ENCODE assay signal across 8 mouse cellular contexts in the genomic region with DNA sequence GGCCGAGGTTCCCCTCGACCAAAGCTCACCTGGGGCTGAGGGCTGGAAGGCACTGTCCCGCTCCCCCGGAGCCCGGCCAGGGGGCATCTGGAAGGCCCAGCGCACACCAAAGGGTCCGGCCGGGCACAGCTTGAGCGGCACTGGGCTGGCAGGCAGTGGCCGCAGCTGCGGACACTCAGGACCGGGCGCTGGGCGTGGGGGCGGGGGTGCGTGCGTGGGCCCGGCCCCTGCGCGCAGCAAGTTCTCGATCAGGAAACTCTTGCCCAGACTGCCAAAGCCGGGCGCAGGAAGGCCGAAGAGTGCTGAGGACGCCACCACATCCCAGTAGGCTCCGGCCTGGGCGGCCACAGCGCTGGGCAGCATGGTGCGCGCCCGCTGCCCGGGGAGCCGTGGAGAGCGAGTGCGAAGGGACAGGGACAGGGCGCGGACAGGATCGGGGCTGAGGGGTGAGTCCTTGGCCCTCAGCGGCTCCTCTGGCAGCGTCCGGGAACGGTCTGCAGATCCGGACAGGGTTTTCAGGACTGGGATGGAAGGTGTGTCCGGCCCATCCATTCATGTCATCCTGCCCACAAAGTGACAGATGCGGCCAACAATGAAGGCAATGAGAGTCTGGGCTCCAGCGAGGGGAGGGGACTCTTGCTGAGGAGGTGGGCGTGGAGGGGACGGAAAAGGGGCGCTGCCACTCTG. TPM values are rescaled to one million over a fixed set of nuclear protein-coding genes. Genes with fewer than 3 reads are reported as not detected.
DNase-seq lines count a peak whose midpoint lies in the region; ATAC-seq and TF ChIP-seq lines count a peak whose summit lies in the region.

No protein-coding gene starts in this region.

- no peak for TF ChIP-seq POLR2A in kidney, adult 2 months (IDR thresholded peaks at IDR 0.05; ENCODE audit: low read depth, low read length)

- H3K4me1 ChIP-seq in embryonic facial prominence, embryonic 11.5 days (ENCODE audit: control insufficient read depth, insufficient read depth, low read length), result no peaks in the 10 kb centered on the region; the same call in 1 of the 2 replicates
- H3K4me1 ChIP-seq in limb, embryonic 11.5 days (ENCODE audit: control insufficient read depth, insufficient read depth, low read length), result peaks cover 4% of the 10 kb centered on the region
- no peaks in the 10 kb centered on the region for H3K4me1 ChIP-seq in kidney, adult 2 months (ENCODE audit: control insufficient read depth, insufficient read depth, low read length)

- H3K36me3 ChIP-seq in embryonic facial prominence, embryonic 11.5 days (replicated peaks; ENCODE audit: control insufficient read depth, insufficient read depth, low read depth, low read length), result no peaks in the 10 kb centered on the region
- H3K36me3 ChIP-seq in limb, embryonic 11.5 days (ENCODE audit: control insufficient read depth, insufficient read depth, low read length), result no peaks in the 10 kb centered on the region
- no peaks in the 10 kb centered on the region for H3K36me3 ChIP-seq in kidney, adult 2 months (ENCODE audit: control insufficient read depth, insufficient read depth, low read length)

- TF ChIP-seq CTCF in layer of hippocampus, adult 2 months (conservative IDR thresholded peaks at IDR 0.05), result no peak
- TF ChIP-seq CTCF in kidney, adult 2 months (conservative IDR thresholded peaks at IDR 0.05; ENCODE audit: insufficient read depth, insufficient read length, low read depth, low read length), result no peak

- H3K9ac ChIP-seq in embryonic facial prominence, embryonic 11.5 days (replicated peaks; ENCODE audit: low read length), result peak overlapping the region; percentile 37; the same call in 1 of the 2 replicates
- H3K9ac ChIP-seq in limb, embryonic 11.5 days (ENCODE audit: low read length), result peak overlapping the region; percentile 47

- peak overlapping the region; percentile 81 for H3K4me2 ChIP-seq in embryonic facial prominence, embryonic 11.5 days (ENCODE audit: low read depth, low read length)
- H3K4me2 ChIP-seq in limb, embryonic 11.5 days (ENCODE audit: low read depth, severe bottlenecking), result peak overlapping the region; percentile 75

- ATAC-seq in embryonic facial prominence, embryonic 11.5 days (replicated peaks; ENCODE audit: insufficient number of reproducible peaks, low FRiP score, low TSS enrichment, low read depth), result peak; percentile 52; the same call in 1 of the 2 replicates
- ATAC-seq in limb, embryonic 11.5 days (ENCODE audit: insufficient number of reproducible peaks, low FRiP score, low TSS enrichment, low read depth), result peak; percentile 47
- no peak for ATAC-seq in CD4-positive, CD25-positive, alpha-beta regulatory T cell, adult 4 months

- peaks cover 38% of the 10 kb centered on the region for H3K27me3 ChIP-seq in embryonic facial prominence, embryonic 11.5 days (ENCODE audit: control insufficient read depth, insufficient read depth, low read length)
- H3K27me3 ChIP-seq in limb, embryonic 11.5 days (ENCODE audit: control insufficient read depth, insufficient read depth, low read length), result peaks cover 34% of the 10 kb centered on the region
- peaks cover 3% of the 10 kb centered on the region; the same call in 1 of the 2 replicates for H3K27me3 ChIP-seq in kidney, adult 2 months (replicated peaks; ENCODE audit: control insufficient read depth, insufficient read depth, low read length)

- no peaks in the 10 kb centered on the region for H3K9me3 ChIP-seq in embryonic facial prominence, embryonic 11.5 days (replicated peaks; ENCODE audit: control insufficient read depth, low read length)
- H3K9me3 ChIP-seq in limb, embryonic 11.5 days (ENCODE audit: control insufficient read depth, low read length), result no peaks in the 10 kb centered on the region

- 2% methylated on average over 49 of the region's 49 CpGs for WGBS in embryonic facial prominence, embryonic 11.5 days
- 1% methylated on average over 46 of the region's 49 CpGs for WGBS in limb, embryonic 11.5 days
- 3% methylated on average over 49 of the region's 49 CpGs for WGBS in kidney, adult 2 months

- peak overlapping the region; percentile 90 for H3K27ac ChIP-seq in layer of hippocampus, adult 2 months
- no peak overlapping the region for H3K27ac ChIP-seq in embryonic facial prominence, embryonic 11.5 days (replicated peaks; ENCODE audit: low read depth, low read length)
- H3K27ac ChIP-seq in limb, embryonic 11.5 days (replicated peaks; ENCODE audit: low read depth, low read length), result no peak overlapping the region
- no peak overlapping the region for H3K27ac ChIP-seq in kidney, adult 2 months (ENCODE audit: insufficient read depth, low read depth, low read length)

- H3K4me3 ChIP-seq in layer of hippocampus, adult 2 months, result peak overlapping the region; percentile 57
- H3K4me3 ChIP-seq in embryonic facial prominence, embryonic 11.5 days (ENCODE audit: low read depth, low read length), result peak overlapping the region; percentile 36
- H3K4me3 ChIP-seq in limb, embryonic 11.5 days (ENCODE audit: low read depth, low read length), result peak overlapping the region; percentile 33
- no peak overlapping the region for H3K4me3 ChIP-seq in kidney, adult 2 months (ENCODE audit: insufficient read depth, low read depth, low read length)

- no peak for DNase-seq in layer of hippocampus, adult 2 months (ENCODE audit: low spot score in 2 of 2)
- DNase-seq in layer of hippocampus, postnatal 25 days (ENCODE audit: extremely low spot score in 1 of 2, low spot score in 1 of 2), result no peak
- DNase-seq in ZHBTc4 (ENCODE audit: low read depth, low spot score), result peak; percentile 32
- DNase-seq in embryonic facial prominence, embryonic 11.5 days (ENCODE audit: low spot score), result no peak
- peak; percentile 58 for DNase-seq in limb, embryonic 11.5 days (ENCODE audit: low spot score)
- peak; percentile 21 for DNase-seq in right cerebral cortex, postnatal 4 days
- no peak for DNase-seq in kidney, adult 2 months

RNA-seq across cellular contexts. Expression of gene Dbx2, which starts 1.4 kb away (rescaled TPM):
- total RNA-seq in layer of hippocampus, adult 2 months (2021), result 10 to 100 TPM; 28.1 to 30.8 TPM
- 10 to 100 TPM; 31.8 to 32.1 TPM for total RNA-seq in layer of hippocampus, postnatal 25 days (2021)
- polyA plus RNA-seq in embryonic facial prominence, embryonic 11.5 days (2014; fragmentation: Nextera tagmentation; extraction: Ambion mirVana), result 0.46 and 0.66 TPM in 2 replicates
- polyA plus RNA-seq in limb, embryonic 11.5 days (2014; fragmentation: Nextera tagmentation; extraction: Ambion mirVana), result 1.1 and 1.2 TPM in 2 replicates
- polyA plus RNA-seq in CD4-positive, CD25-positive, alpha-beta regulatory T cell, adult 4 months (2017; shearing (Covaris generic)), result not detected
- polyA plus RNA-seq in kidney, adult 2 months (2012; rRNA removed), result not detected in 2 replicates

Comparison
In these comparisons a context has a peak if more than half of its experiments do, and no peak if none do; other contexts are left out.
1. DNase-seq: peak in ZHBTc4 (single experiment), limb, embryonic 11.5 days (single experiment) and right cerebral cortex, postnatal 4 days (single experiment); none in layer of hippocampus, adult 2 months (0 of 2), layer of hippocampus, postnatal 25 days (0 of 2), embryonic facial prominence, embryonic 11.5 days (single experiment) and kidney, adult 2 months (single experiment).